Mouse (Mus musculus) kidney, adult 11 months (tissue): ENCODE measurements at regions not wholly inside any gene's neighbourhood (a gene's known extent, or its start where the extent isn't known, plus 50 kb on each side); places are given as distances from the start of the nearest gene placed in this dataset.

Source experiments
- DNase-seq: peaks from one replicate; pipeline ENCODE4 v3.0.0; 2022

GRCm38 (mm10) chr17:15183800-15184199 lies 142.5 kb upstream of the Gm3448 start:
- DNase-seq: no peak

GRCm38 (mm10) chr17:15182105-15182504 lies 140.8 kb upstream of the Gm3448 start:
- no peak for DNase-seq

GRCm38 (mm10) chr17:15180223-15180860 lies 139.0 kb upstream of the Gm3448 start:
- no peak for DNase-seq

- DNase-seq: no peak
These were observed 138.1 kb upstream of the Gm3448 start for GRCm38 (mm10) chr17:15179411-15179951.

GRCm38 (mm10) chr17:15177390-15177789 lies 136.1 kb upstream of the Gm3448 start:
- no peak for DNase-seq

GRCm38 (mm10) chr17:15174354-15174953 lies 133.1 kb upstream of the Gm3448 start:
- DNase-seq: peak; percentile 36

GRCm38 (mm10) chr17:15167927-15168326 lies 126.6 kb upstream of the Gm3448 start:
- no peak for DNase-seq

GRCm38 (mm10) chr17:15157693-15158333 lies 116.5 kb upstream of the Gm3448 start:
- no peak for DNase-seq

- no peak for DNase-seq
These were observed 111.8 kb upstream of the Gm3448 start for GRCm38 (mm10) chr17:15152996-15153735.

GRCm38 (mm10) chr17:15152477-15152876 lies 111.1 kb upstream of the Gm3448 start:
- DNase-seq: no peak

GRCm38 (mm10) chr17:15151695-15152094 lies 110.4 kb upstream of the Gm3448 start:
- DNase-seq: no peak

- no peak for DNase-seq
These were observed 105.3 kb upstream of the Gm3448 start for GRCm38 (mm10) chr17:15146607-15147006.

- DNase-seq: no peak
These were observed 104.0 kb upstream of the Gm3448 start for GRCm38 (mm10) chr17:15145191-15145968.

- DNase-seq: no peak
These were observed 99.1 kb upstream of the Gm3448 start for GRCm38 (mm10) chr17:15140391-15140790.
